Mouse (Mus musculus): ENCODE measurements around the gene Tmem255b. TPM values are rescaled to one million over a fixed set of nuclear protein-coding genes. Genes with fewer than 3 reads are reported as not detected.

Tmem255b gene
- polyA plus RNA-seq (2015; fragmentation: Nextera tagmentation; extraction: Ambion mirVana): 0.62 and 0.71 TPM in 2 replicates

DNA sequence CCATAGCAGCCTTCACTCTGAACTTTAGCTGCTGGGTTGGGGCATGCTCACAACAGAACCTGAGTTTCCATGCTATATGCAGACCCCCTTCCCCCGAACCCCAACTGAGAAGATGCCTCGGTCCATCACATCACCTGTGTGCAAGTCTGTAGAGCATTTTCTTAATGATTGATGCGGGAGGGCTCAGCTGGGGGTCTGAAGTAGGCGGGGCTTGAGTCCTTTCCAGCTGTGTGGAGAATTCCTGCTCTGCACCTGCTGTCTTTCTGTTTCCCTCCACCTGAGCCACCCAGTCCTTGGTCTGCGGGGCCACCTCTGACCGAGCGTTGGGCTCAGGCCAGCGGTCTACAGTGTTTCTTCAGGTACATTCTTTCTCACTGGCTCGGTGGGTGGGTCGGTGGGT lies at the start of gene Tmem255b:
Gene Tmem255b (plus strand): TSS at position 301 of the 400 bp plus-strand sequence.
- Histone ChIP-seq H3K27ac (replicated peaks) (no peak within 1 kb of the TSS), H3K36me3 (no peaks in the 10 kb centered on the region), H3K4me2 (0 out of 2 replicates have a peak within 1 kb of the TSS, but pooled peaks have one; percentile 16), H3K4me1 (no peaks in the 10 kb centered on the region), H3K9ac (no peak within 1 kb of the TSS), H3K27me3 (replicated peaks) (peaks cover 51% of the 10 kb centered on the region), H3K9me3 (no peaks in the 10 kb centered on the region), H3K4me3 (0 out of 2 replicates have a peak within 1 kb of the TSS, but pooled peaks have one; percentile 2)
- no peak for ATAC-seq (ENCODE audit: extremely low read depth, insufficient number of reproducible peaks, low FRiP score, low TSS enrichment)
- 30% methylated on average over 10 of the region's 10 CpGs for WGBS

DNA sequence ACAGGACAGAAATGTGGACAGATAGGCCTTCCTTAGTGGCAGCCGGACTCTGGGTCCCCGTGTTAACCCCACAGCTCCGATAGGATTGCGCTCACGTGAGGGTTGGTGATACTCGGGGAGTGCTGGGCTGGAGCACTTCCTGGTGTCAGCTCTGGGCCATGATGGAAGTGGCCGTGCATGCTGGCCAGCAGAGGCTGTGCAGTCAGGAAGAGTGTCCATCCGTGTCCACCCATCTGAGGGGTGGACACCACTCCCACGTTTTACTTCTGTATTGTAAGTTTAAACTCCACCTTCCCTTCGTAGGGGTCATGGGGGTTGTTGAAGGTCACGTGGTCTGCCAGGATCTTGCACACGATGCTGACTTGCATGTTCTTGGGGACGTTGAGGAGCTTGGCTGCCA lies 48.6 kb upstream of the Tmem255b start:
- Histone ChIP-seq H3K27me3 (replicated peaks) (no peaks in the 10 kb centered on the region), H3K27ac (replicated peaks) (no peak overlapping the region), H3K9ac (no peak overlapping the region), H3K4me2 (no peak overlapping the region), H3K4me3 (no peak overlapping the region), H3K36me3 (no peaks in the 10 kb centered on the region), H3K4me1 (no peaks in the 10 kb centered on the region), H3K9me3 (no peaks in the 10 kb centered on the region)
- 75% methylated on average over 13 of the region's 13 CpGs for WGBS
- no peak for ATAC-seq (ENCODE audit: extremely low read depth, insufficient number of reproducible peaks, low FRiP score, low TSS enrichment)

DNA sequence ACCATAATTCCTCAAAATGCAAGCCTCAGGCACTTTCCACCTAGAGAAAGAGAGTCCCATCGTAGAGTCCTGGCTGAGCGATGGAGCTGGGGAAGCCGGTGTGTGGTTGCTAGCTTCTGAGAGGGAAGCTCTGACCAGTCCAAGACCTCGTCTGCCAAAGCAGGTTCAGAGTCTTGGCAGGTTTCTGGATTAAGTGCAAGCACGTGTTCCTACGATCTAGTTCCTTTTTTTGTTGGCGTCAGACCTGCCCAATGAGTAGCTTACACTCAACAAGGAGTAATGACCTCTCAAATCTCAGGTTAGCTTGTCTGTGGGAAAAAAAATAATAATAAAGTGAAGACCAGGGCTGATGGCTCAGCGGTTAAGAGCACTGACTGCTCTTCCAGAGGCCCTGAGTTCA lies 47.3 kb upstream of the Tmem255b start:
- ATAC-seq (ENCODE audit: extremely low read depth, insufficient number of reproducible peaks, low FRiP score, low TSS enrichment): no peak
- H3K4me3 ChIP-seq: no peak overlapping the region
- H3K27me3 ChIP-seq (replicated peaks): no peaks in the 10 kb centered on the region
- WGBS: 82% methylated on average over 8 of the region's 8 CpGs
- H3K4me2 ChIP-seq: no peak overlapping the region
- H3K4me1 ChIP-seq: no peaks in the 10 kb centered on the region
- H3K27ac ChIP-seq (replicated peaks): no peak overlapping the region
- H3K9ac ChIP-seq: no peak overlapping the region
- H3K9me3 ChIP-seq: no peaks in the 10 kb centered on the region
- no peaks in the 10 kb centered on the region for H3K36me3 ChIP-seq

DNA sequence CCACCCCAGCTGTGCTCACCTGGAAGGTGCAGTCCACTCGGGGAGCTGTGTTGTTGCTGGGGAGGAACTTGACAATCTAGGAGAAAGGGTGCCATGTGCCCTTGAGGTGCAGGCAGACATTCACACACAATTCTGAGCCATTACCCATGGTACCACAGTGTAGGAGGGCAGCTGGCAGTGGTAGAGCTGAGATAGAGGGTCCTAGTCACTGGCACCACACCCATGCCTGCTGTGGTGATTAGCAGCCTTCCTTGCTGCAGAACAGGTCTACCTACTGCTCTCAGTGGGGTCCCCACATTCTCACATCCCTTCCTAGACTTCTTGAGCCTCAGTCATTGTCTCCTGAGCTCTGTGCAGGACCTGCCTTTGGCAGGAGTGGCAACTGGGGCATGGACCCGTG lies 46.2 kb upstream of the Tmem255b start:
- WGBS: 80% methylated on average over 2 of the region's 2 CpGs
- no peaks in the 10 kb centered on the region for H3K36me3 ChIP-seq
- no peaks in the 10 kb centered on the region for H3K4me1 ChIP-seq
- no peaks in the 10 kb centered on the region for H3K9me3 ChIP-seq
- no peak overlapping the region for H3K4me3 ChIP-seq
- ATAC-seq (ENCODE audit: extremely low read depth, insufficient number of reproducible peaks, low FRiP score, low TSS enrichment): no peak
- no peak overlapping the region for H3K4me2 ChIP-seq
- no peak overlapping the region for H3K9ac ChIP-seq
- H3K27ac ChIP-seq (replicated peaks): no peak overlapping the region
- H3K27me3 ChIP-seq (replicated peaks): no peaks in the 10 kb centered on the region

DNA sequence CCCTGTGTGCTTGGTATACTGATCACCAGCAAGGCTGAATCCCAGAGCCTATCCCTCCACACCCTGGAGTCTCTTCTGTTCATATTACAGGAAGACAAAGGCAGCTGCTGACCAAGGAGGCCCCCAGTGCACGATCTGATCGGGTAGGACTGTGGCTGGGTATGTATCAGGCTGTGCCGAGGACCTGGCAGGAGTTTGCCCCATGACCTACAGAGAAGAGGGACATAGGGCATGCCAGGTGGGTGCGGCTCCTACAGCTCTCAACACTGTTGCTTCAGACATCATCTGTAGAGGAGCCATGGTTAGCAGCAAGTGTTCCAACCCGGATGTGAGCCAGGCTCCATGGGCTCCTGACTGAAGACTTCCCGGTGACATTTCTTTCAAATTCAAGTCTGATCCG lies 41.1 kb upstream of the Tmem255b start:
- Histone ChIP-seq H3K4me2 (no peak overlapping the region), H3K4me3 (no peak overlapping the region), H3K9me3 (no peaks in the 10 kb centered on the region), H3K27me3 (replicated peaks) (no peaks in the 10 kb centered on the region), H3K9ac (no peak overlapping the region), H3K27ac (replicated peaks) (no peak overlapping the region), H3K36me3 (no peaks in the 10 kb centered on the region), H3K4me1 (no peaks in the 10 kb centered on the region)
- ATAC-seq (ENCODE audit: extremely low read depth, insufficient number of reproducible peaks, low FRiP score, low TSS enrichment): no peak
- WGBS: 88% methylated on average over 7 of the region's 7 CpGs

DNA sequence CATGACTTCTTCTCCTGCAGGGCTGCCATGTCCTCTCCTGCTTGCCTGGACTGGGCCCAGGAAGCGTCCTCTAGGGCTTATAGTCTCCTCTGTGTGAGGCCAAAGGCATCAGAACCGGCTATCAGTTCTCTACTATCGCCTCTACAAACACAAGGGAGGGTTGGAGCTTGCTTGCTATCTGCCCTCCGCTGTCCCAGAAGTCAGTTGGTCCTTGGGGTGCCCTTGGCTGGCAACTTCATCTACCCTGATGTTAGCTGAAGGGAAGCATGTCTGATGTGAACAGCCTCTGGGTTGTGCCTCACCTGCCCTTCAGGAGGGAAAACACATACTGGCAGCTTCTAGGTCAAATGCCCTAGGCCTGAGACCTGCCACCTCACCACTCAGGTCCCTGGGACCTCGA lies 38.3 kb upstream of the Tmem255b start, which contains the start of gene Atp4b:
Gene Atp4b (minus strand): TSS at position 101 of the 400 bp plus-strand sequence.
- ATAC-seq (ENCODE audit: extremely low read depth, insufficient number of reproducible peaks, low FRiP score, low TSS enrichment): no peak
- 67% methylated on average over 5 of the region's 5 CpGs for WGBS
- no peak within 1 kb of the TSS for H3K4me2 ChIP-seq
- H3K4me1 ChIP-seq: no peaks in the 10 kb centered on the region
- no peaks in the 10 kb centered on the region for H3K36me3 ChIP-seq
- H3K9me3 ChIP-seq: no peaks in the 10 kb centered on the region
- no peak within 1 kb of the TSS for H3K27ac ChIP-seq (replicated peaks)
- H3K4me3 ChIP-seq: no peak within 1 kb of the TSS
- no peak within 1 kb of the TSS for H3K9ac ChIP-seq
- no peaks in the 10 kb centered on the region for H3K27me3 ChIP-seq (replicated peaks)

DNA sequence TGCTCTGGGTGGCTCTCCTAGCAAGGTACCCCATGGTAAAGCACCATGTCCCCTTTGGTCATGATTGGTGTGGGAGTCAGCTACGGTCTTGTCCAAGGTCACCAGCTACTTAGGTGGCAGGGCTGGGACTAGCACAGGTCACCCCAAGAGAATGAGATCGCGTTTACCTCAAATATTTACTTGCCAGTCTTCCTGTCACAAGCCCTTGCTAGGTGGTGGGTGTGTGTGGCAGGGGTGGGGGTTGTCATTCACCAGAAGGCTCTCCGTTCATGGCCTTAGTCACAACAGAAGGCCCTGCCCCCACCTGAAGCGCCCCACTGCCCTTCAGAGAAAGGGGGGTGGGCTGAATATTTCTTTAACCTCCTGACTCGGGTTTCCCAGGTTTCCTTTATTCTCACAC lies 31.5 kb upstream of the Tmem255b start:
- Histone ChIP-seq H3K4me2 (no peak overlapping the region), H3K27me3 (replicated peaks) (no peaks in the 10 kb centered on the region), H3K36me3 (no peaks in the 10 kb centered on the region), H3K27ac (replicated peaks) (no peak overlapping the region), H3K4me1 (no peaks in the 10 kb centered on the region), H3K9ac (no peak overlapping the region), H3K9me3 (no peaks in the 10 kb centered on the region), H3K4me3 (no peak overlapping the region)
- WGBS: 51% methylated on average over 6 of the region's 6 CpGs
- no peak for ATAC-seq (ENCODE audit: extremely low read depth, insufficient number of reproducible peaks, low FRiP score, low TSS enrichment)

DNA sequence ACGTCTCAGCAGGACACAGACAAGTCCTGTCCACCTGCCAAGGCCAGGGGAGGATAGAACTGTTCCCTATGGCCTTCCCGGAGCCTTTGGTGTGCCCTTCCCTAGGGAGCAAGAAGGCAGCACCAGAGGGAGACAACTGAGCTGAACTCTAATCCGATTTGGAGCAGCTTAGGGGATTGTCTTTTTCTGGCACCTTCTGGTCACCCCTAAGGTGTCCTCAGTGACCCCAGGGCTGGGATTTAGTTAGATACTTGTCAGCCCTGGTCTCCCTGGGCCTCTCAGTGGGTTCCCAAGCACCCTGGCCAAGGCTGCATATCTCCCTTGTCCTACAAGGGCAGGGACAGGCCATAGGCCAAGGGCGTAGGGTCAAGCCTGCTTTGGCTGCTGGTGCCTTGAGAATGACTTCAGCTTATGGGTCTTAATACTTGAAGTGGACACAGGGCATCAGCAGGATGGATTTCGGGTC lies 30.3 kb upstream of the Tmem255b start, which contains the start of gene Grk1:
Gene Grk1 (plus strand): TSS at position 416 of the 466 bp plus-strand sequence.
- Histone ChIP-seq H3K9ac (no peak within 1 kb of the TSS), H3K27me3 (replicated peaks) (no peaks in the 10 kb centered on the region), H3K27ac (replicated peaks) (no peak within 1 kb of the TSS), H3K9me3 (no peaks in the 10 kb centered on the region), H3K4me3 (no peak within 1 kb of the TSS), H3K4me1 (no peaks in the 10 kb centered on the region), H3K4me2 (no peak within 1 kb of the TSS), H3K36me3 (no peaks in the 10 kb centered on the region)
- no peak for ATAC-seq (ENCODE audit: extremely low read depth, insufficient number of reproducible peaks, low FRiP score, low TSS enrichment)
- WGBS: 65% methylated on average over 5 of the region's 5 CpGs

DNA sequence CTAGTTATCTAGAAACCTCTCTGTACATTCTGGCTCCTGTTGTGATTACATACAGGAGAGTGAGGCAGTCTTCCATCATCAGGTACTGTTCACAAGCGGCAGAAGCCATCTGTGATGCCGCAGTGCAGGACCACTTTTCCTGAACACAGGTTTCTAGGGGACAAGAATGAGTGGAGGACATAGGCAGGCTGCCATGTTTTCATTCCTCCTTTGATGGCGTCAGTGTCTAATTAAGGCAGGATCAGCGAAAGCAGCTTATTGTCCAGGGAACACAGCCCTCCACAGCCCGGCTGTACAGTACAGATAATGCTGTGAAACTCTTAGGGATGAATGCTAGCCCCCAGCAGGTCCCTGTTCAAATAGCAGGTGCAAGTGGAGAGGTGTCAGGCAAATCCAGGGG lies 29.0 kb upstream of the Tmem255b start:
- 72% methylated on average over 5 of the region's 5 CpGs for WGBS
- Histone ChIP-seq H3K4me2 (no peak overlapping the region), H3K36me3 (no peaks in the 10 kb centered on the region), H3K9ac (no peak overlapping the region), H3K27me3 (replicated peaks) (no peaks in the 10 kb centered on the region), H3K9me3 (no peaks in the 10 kb centered on the region), H3K4me3 (no peak overlapping the region), H3K27ac (replicated peaks) (no peak overlapping the region), H3K4me1 (no peaks in the 10 kb centered on the region)
- no peak for ATAC-seq (ENCODE audit: extremely low read depth, insufficient number of reproducible peaks, low FRiP score, low TSS enrichment)

DNA sequence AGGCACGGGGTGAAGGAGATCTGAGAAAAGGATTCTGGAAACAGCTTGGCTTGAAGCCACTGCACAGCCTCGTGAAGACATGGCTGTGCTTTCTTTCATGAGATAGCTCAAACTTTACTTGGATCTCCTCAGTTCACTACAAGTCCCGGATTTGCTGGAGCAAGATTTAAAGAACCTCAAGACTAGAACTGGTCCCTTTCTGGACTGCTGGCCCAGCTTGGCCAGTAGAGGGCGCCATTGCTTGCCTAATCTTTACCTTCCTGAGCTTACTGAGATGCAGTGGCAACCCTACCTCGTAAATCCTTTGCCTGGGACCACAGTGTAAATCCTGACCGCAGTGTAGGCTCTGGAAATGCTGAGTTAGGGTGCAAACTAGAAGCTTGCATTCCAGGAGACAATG lies 23.4 kb upstream of the Tmem255b start:
- WGBS: 32% methylated on average over 6 of the region's 6 CpGs
- peaks cover 22% of the 10 kb centered on the region; the same call in 1 of the 2 replicates for H3K27me3 ChIP-seq (replicated peaks)
- H3K36me3 ChIP-seq: no peaks in the 10 kb centered on the region
- H3K4me1 ChIP-seq: no peaks in the 10 kb centered on the region
- no peak overlapping the region for H3K9ac ChIP-seq
- no peak for ATAC-seq (ENCODE audit: extremely low read depth, insufficient number of reproducible peaks, low FRiP score, low TSS enrichment)
- no peak overlapping the region for H3K4me3 ChIP-seq
- H3K4me2 ChIP-seq: no peak overlapping the region
- H3K27ac ChIP-seq (replicated peaks): no peak overlapping the region
- no peaks in the 10 kb centered on the region for H3K9me3 ChIP-seq

DNA sequence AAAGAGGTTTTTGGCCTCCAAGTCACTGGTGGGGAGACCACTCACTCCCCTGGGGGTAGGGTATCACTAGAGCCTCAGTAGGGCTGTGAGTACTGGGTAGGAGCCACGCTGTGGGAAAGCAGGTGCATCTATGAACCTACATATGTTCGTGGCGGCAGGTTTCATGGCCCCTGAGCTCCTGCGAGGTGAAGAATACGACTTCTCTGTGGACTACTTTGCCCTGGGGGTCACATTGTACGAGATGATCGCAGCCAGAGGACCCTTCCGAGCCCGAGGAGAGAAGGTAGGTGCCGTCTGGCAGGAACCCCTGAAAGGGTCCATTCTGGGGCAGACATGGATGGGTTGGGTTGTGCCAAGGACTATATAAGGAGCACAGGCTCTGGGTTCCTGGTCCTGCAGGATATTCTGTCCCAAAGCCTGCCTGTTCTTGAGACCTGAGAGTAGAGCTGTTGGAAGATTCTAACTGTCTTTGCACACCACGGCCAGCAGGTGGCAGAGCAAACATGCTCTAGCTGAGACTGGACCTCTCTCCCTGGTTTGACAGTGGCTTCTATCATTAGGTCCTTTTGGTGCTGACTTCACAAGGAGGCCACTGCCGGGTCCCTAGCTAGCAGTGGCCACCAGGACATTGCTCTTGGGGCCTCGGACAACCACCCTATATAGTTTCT lies 22.0 kb upstream of the Tmem255b start:
- Histone ChIP-seq H3K27ac (replicated peaks) (no peak overlapping the region), H3K4me1 (no peaks in the 10 kb centered on the region), H3K36me3 (no peaks in the 10 kb centered on the region), H3K4me3 (no peak overlapping the region), H3K4me2 (no peak overlapping the region), H3K27me3 (replicated peaks) (peaks cover 26% of the 10 kb centered on the region), H3K9me3 (no peaks in the 10 kb centered on the region), H3K9ac (no peak overlapping the region)
- ATAC-seq (ENCODE audit: extremely low read depth, insufficient number of reproducible peaks, low FRiP score, low TSS enrichment): no peak
- WGBS: 58% methylated on average over 13 of the region's 13 CpGs

DNA sequence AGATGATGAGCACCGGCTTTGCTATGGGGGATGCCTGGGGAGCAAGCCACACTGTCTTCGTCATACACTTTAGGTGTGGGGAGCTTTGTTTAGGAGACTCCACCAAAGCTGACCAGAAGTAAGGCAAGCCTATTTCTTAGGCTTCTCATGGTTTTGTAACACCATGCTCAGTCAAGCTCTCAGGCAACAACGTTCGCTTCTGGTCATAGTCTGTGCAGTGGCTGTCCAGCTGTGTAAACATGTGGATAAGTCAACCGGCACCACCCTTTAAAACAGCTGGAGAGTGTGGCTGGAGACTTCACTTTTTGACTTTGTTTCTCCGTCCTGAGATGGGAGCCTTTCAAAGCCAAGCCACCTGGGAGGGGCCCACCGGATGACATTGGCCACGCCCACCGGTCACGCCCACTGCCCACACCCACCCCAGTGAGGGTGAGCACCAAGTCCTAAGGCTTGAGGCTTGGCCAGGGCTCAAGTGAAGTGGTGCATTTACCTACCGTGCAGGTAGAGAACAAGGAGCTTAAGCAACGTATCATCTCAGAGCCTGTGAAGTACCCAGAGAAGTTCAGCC lies 21.1 kb upstream of the Tmem255b start:
- no peak overlapping the region for H3K27ac ChIP-seq (replicated peaks)
- no peak overlapping the region for H3K9ac ChIP-seq
- peaks cover 26% of the 10 kb centered on the region for H3K27me3 ChIP-seq (replicated peaks)
- H3K4me1 ChIP-seq: no peaks in the 10 kb centered on the region
- no peak overlapping the region for H3K4me2 ChIP-seq
- 50% methylated on average over 12 of the region's 12 CpGs for WGBS
- ATAC-seq (ENCODE audit: extremely low read depth, insufficient number of reproducible peaks, low FRiP score, low TSS enrichment): no peak
- H3K36me3 ChIP-seq: no peaks in the 10 kb centered on the region
- H3K9me3 ChIP-seq: no peaks in the 10 kb centered on the region
- no peak overlapping the region for H3K4me3 ChIP-seq

Measured in heart, embryonic 13.5 days (tissue).